Mouse (Mus musculus) heart, adult 9 months (tissue): Measurements from ENCODE around the gene Ubac2.
A peak's percentile ranks its signal among the peaks of the same experiment; 100 is the strongest.

Experiments used
- DNase-seq, 2 experiments: peaks; one replicate each; pipeline ENCODE4 v3.0.0; 2022; ENCODE audit warnings: low spot score in 2 of 2

Gene Ubac2

GRCm38 (mm10) chr14:121949436-121949835 lies 71.0 kb downstream of the Ubac2 start:
- DNase-seq: no peak

- no peak for DNase-seq
Observed at GRCm38 (mm10) chr14:121949897-121950296, 71.5 kb downstream of the Ubac2 start.

- no peak for DNase-seq
Observed at GRCm38 (mm10) chr14:121951399-121952045, 73.1 kb downstream of the Ubac2 start.

- DNase-seq: no peak
Observed at GRCm38 (mm10) chr14:121952046-121952400, 73.6 kb downstream of the Ubac2 start.

GRCm38 (mm10) chr14:121954129-121954528 lies 75.7 kb downstream of the Ubac2 start:
- DNase-seq: no peak

GRCm38 (mm10) chr14:121954608-121955007 lies 76.2 kb downstream of the Ubac2 start:
- DNase-seq: no peak

- DNase-seq: no peak
Observed at GRCm38 (mm10) chr14:121955176-121955795, 76.9 kb downstream of the Ubac2 start.

- no peak for DNase-seq
Observed at GRCm38 (mm10) chr14:121956291-121956690, 77.9 kb downstream of the Ubac2 start.

- DNase-seq: no peak
Observed at GRCm38 (mm10) chr14:121957176-121957871, 78.9 kb downstream of the Ubac2 start.

GRCm38 (mm10) chr14:121958041-121958750 lies 79.8 kb downstream of the Ubac2 start:
- DNase-seq: no peak

- DNase-seq: no peak
Observed at GRCm38 (mm10) chr14:121958751-121959537, 80.5 kb downstream of the Ubac2 start.

- no peak for DNase-seq
Observed at GRCm38 (mm10) chr14:121959538-121959980, 81.1 kb downstream of the Ubac2 start.

- DNase-seq: no peak
Observed at GRCm38 (mm10) chr14:121960031-121960430, 81.6 kb downstream of the Ubac2 start.

GRCm38 (mm10) chr14:121960531-121960930 lies 82.1 kb downstream of the Ubac2 start:
- DNase-seq: no peak

GRCm38 (mm10) chr14:121960997-121961396 lies 82.6 kb downstream of the Ubac2 start:
- no peak for DNase-seq

- no peak for DNase-seq
Observed at GRCm38 (mm10) chr14:121961496-121962127, 83.2 kb downstream of the Ubac2 start.

- DNase-seq: no peak
Observed at GRCm38 (mm10) chr14:121962128-121962890, 83.9 kb downstream of the Ubac2 start.

GRCm38 (mm10) chr14:121963251-121963941 lies 85.0 kb downstream of the Ubac2 start:
- no peak for DNase-seq

- DNase-seq: no peak
Observed at GRCm38 (mm10) chr14:121963942-121964335, 85.5 kb downstream of the Ubac2 start.

- DNase-seq: peak in 1 of 2 experiments; percentile 36
Observed at GRCm38 (mm10) chr14:121964990-121965389, 86.6 kb downstream of the Ubac2 start, which contains the start of gene Gpr183. Gene Gpr183, minus strand, starts transcription at chr14:121965195.
